Mouse (Mus musculus): ENCODE results near the gene Fbxo40. TPM values are rescaled to one million over a fixed set of nuclear protein-coding genes. Genes with fewer than 3 reads are reported as not detected.

Gene Fbxo40
- total and polyA plus RNA-seq, 3 experiments, result 0.08 to 0.15 TPM; not detected in 1

GRCm38 (mm10) chr16:36931381-36931780 is 58.9 kb downstream of the Fbxo40 start:
- H3K27ac ChIP-seq (ENCODE audit: control insufficient read depth, low read depth, low read length), result no peak overlapping the region
- TF ChIP-seq GABPA (IDR thresholded peaks at IDR 0.05; ENCODE audit: low read depth, low read length), result no peak
- TF ChIP-seq MEF2A (IDR thresholded peaks at IDR 0.05; ENCODE audit: extremely low read depth, insufficient replicate concordance, low read depth, low read length, poor library complexity, severe bottlenecking), result no peak
- no peak for TF ChIP-seq MAX (IDR thresholded peaks at IDR 0.05; ENCODE audit: low read length)
- no peak for TF ChIP-seq ELF1 (IDR thresholded peaks at IDR 0.05; ENCODE audit: low read depth, low read length)
- peaks cover 0 to 11% of the 10 kb centered on the region in 2 experiments; a peak in 2 of 4 replicates for H3K4me1 ChIP-seq (ENCODE audit: control insufficient read depth in 1 of 2, insufficient read depth in 2 of 2, low read length in 2 of 2)
- no peaks in the 10 kb centered on the region for H3K9me3 ChIP-seq (replicated peaks; ENCODE audit: insufficient read depth, low read length)
- H3K9ac ChIP-seq (ENCODE audit: control insufficient read depth, low read depth, low read length, poor library complexity, severe bottlenecking), result no peak overlapping the region
- no peaks in the 10 kb centered on the region; the same call in 1 of the 2 replicates for H3K79me2 ChIP-seq (ENCODE audit: control insufficient read depth, insufficient read depth, low read length, poor library complexity)
- no peak for DNase-seq (ENCODE audit: low read depth, low spot score)
- no peaks in the 10 kb centered on the region for H3K27me3 ChIP-seq (ENCODE audit: control insufficient read depth in 1 of 2, insufficient read depth in 2 of 2, low read length in 2 of 2)
- peaks cover 0 to 7% of the 10 kb centered on the region in 2 experiments; a peak in 3 of 4 replicates for H3K36me3 ChIP-seq (ENCODE audit: control insufficient read depth in 1 of 2, insufficient read depth in 2 of 2, low read length in 2 of 2)
- no peak overlapping the region for H3K4me3 ChIP-seq (ENCODE audit: control insufficient read depth in 1 of 2, insufficient read depth in 1 of 2, low read depth in 2 of 2, low read length in 2 of 2)

GRCm38 (mm10) chr16:36930231-36931136 is 59.8 kb downstream of the Fbxo40 start:
- H3K4me1 ChIP-seq (ENCODE audit: control insufficient read depth in 1 of 2, insufficient read depth in 2 of 2, low read length in 2 of 2), result peaks cover 0 to 3% of the 10 kb centered on the region in 2 experiments; a peak in 2 of 4 replicates
- no peak overlapping the region for H3K9ac ChIP-seq (ENCODE audit: control insufficient read depth, low read depth, low read length, poor library complexity, severe bottlenecking)
- TF ChIP-seq CTCF (IDR thresholded peaks at IDR 0.05 in 2 of 3, conservative IDR thresholded peaks at IDR 0.05 in 1 of 3; ENCODE audit: control insufficient read depth in 1 of 3, insufficient read depth in 1 of 3, low read depth in 2 of 3, low read length in 3 of 3, poor library complexity in 1 of 3, severe bottlenecking in 1 of 3) (no peak), BHLHE40 (IDR thresholded peaks at IDR 0.05; ENCODE audit: borderline replicate concordance, low read depth, low read length) (no peak), JUND (IDR thresholded peaks at IDR 0.05; ENCODE audit: low read depth, low read length) (no peak), NELFE (IDR thresholded peaks at IDR 0.05; ENCODE audit: low read depth, low read length) (no peak), CHD2 (IDR thresholded peaks at IDR 0.05; ENCODE audit: low read length) (no peak), SMC3 (IDR thresholded peaks at IDR 0.05; ENCODE audit: low read depth, low read length) (no peak), MAX (IDR thresholded peaks at IDR 0.05; ENCODE audit: low read length) (no peak), ELF1 (IDR thresholded peaks at IDR 0.05; ENCODE audit: low read depth, low read length) (no peak), GATA1 (IDR thresholded peaks at IDR 0.05; ENCODE audit: low read depth, low read length) (no peak), TBP (IDR thresholded peaks at IDR 0.05; ENCODE audit: low read depth, low read length) (no peak), E2F4 (IDR thresholded peaks at IDR 0.05; ENCODE audit: borderline replicate concordance, low read depth, low read length) (no peak), USF2 (IDR thresholded peaks at IDR 0.05; ENCODE audit: borderline replicate concordance in 1 of 2, insufficient read depth in 1 of 2, low read depth in 1 of 2, low read length in 2 of 2) (no peak), MAFK (IDR thresholded peaks at IDR 0.05; ENCODE audit: borderline replicate concordance, low read depth, low read length) (no peak), ZKSCAN1 (IDR thresholded peaks at IDR 0.05; ENCODE audit: low read depth, low read length) (no peak), POLR2AphosphoS2 (IDR thresholded peaks at IDR 0.05; ENCODE audit: low read length) (no peak), TCF12 (IDR thresholded peaks at IDR 0.05; ENCODE audit: low read depth, low read length) (no peak), ZMIZ1 (IDR thresholded peaks at IDR 0.05; ENCODE audit: low read depth, low read length) (no peak)
- no peaks in the 10 kb centered on the region for H3K79me2 ChIP-seq (ENCODE audit: control insufficient read depth, insufficient read depth, low read length, poor library complexity)
- H3K27me3 ChIP-seq (ENCODE audit: control insufficient read depth in 1 of 2, insufficient read depth in 2 of 2, low read length in 2 of 2), result no peaks in the 10 kb centered on the region
- H3K9me3 ChIP-seq (replicated peaks; ENCODE audit: insufficient read depth, low read length), result no peaks in the 10 kb centered on the region
- DNase-seq (ENCODE audit: low read depth, low spot score), result no peak
- H3K27ac ChIP-seq (ENCODE audit: control insufficient read depth, low read depth, low read length), result no peak overlapping the region
- peaks cover 0 to 5% of the 10 kb centered on the region in 2 experiments; a peak in 3 of 4 replicates for H3K36me3 ChIP-seq (ENCODE audit: control insufficient read depth in 1 of 2, insufficient read depth in 2 of 2, low read length in 2 of 2)
- no peak overlapping the region for H3K4me3 ChIP-seq (ENCODE audit: control insufficient read depth in 1 of 2, insufficient read depth in 1 of 2, low read depth in 2 of 2, low read length in 2 of 2)
